Mouse (Mus musculus): Measurements from ENCODE around the gene Kctd11.

- no peak for TF ChIP-seq CTCF (IDR thresholded peaks at IDR 0.05; ENCODE audit: borderline replicate concordance, insufficient read depth, low read length)
- TF ChIP-seq POLR2A (IDR thresholded peaks at IDR 0.05; ENCODE audit: low read depth, low read length) = no peak
Observed at GRCm38 (mm10) chr11:69871822-69872221, 9.4 kb downstream of the Kctd11 start.

Measured in embryonic fibroblast, embryonic 13.5 days (primary cell).